Mouse (Mus musculus): Measurements from ENCODE around the gene Tjap1. TPM values are rescaled to one million over a fixed set of nuclear protein-coding genes. Genes with fewer than 3 reads are reported as not detected.

The Tjap1 gene
- total RNA-seq, 2 experiments from 2014 or later, result 21.8 to 53.0 TPM

GRCm38 (mm10) chr17:46258279-46259053 lies 24.4 kb downstream of the Tjap1 start:
- no peak for ATAC-seq (replicated peaks; ENCODE audit: low FRiP score, poor library complexity, severe bottlenecking)

GRCm38 (mm10) chr17:46255147-46255546 lies 27.7 kb downstream of the Tjap1 start:
- no peak for ATAC-seq (replicated peaks; ENCODE audit: low FRiP score, poor library complexity, severe bottlenecking)

- no peak for ATAC-seq (replicated peaks; ENCODE audit: low FRiP score, poor library complexity, severe bottlenecking)
Observed at GRCm38 (mm10) chr17:46254106-46254505, 28.7 kb downstream of the Tjap1 start.

GRCm38 (mm10) chr17:46253452-46254084 lies 29.3 kb downstream of the Tjap1 start, which contains the start of gene Lrrc73:
Lrrc73 (plus strand) TSS chr17:46253531.
- ATAC-seq (replicated peaks; ENCODE audit: low FRiP score, poor library complexity, severe bottlenecking), result peak; percentile 80

- no peak for ATAC-seq (replicated peaks; ENCODE audit: low FRiP score, poor library complexity, severe bottlenecking)
Observed at GRCm38 (mm10) chr17:46252571-46253451, 30.0 kb downstream of the Tjap1 start.

GRCm38 (mm10) chr17:46251174-46251573 lies 31.7 kb downstream of the Tjap1 start:
- no peak for ATAC-seq (replicated peaks; ENCODE audit: low FRiP score, poor library complexity, severe bottlenecking)

GRCm38 (mm10) chr17:46248189-46248522 lies 34.7 kb downstream of the Tjap1 start:
- peak; percentile 32 for ATAC-seq (replicated peaks; ENCODE audit: low FRiP score, poor library complexity, severe bottlenecking)

GRCm38 (mm10) chr17:46247512-46248188 lies 35.2 kb downstream of the Tjap1 start, which contains the start of the genes Polr1c and Yipf3:
Polr1c (minus strand) TSS chr17:46248054.
Yipf3 (plus strand) TSS chr17:46248080.
- peak; percentile 94 for ATAC-seq (replicated peaks; ENCODE audit: low FRiP score, poor library complexity, severe bottlenecking)

- ATAC-seq (replicated peaks; ENCODE audit: low FRiP score, poor library complexity, severe bottlenecking), result no peak
Observed at GRCm38 (mm10) chr17:46244579-46244978, 38.2 kb downstream of the Tjap1 start.

GRCm38 (mm10) chr17:46243624-46244023 lies 39.2 kb downstream of the Tjap1 start:
- ATAC-seq (replicated peaks; ENCODE audit: low FRiP score, poor library complexity, severe bottlenecking), result no peak

GRCm38 (mm10) chr17:46242993-46243392 lies 39.8 kb downstream of the Tjap1 start:
- ATAC-seq (replicated peaks; ENCODE audit: low FRiP score, poor library complexity, severe bottlenecking), result no peak

GRCm38 (mm10) chr17:46242274-46242673 lies 40.6 kb downstream of the Tjap1 start:
- ATAC-seq (replicated peaks; ENCODE audit: low FRiP score, poor library complexity, severe bottlenecking), result no peak

GRCm38 (mm10) chr17:46241471-46241870 lies 41.4 kb downstream of the Tjap1 start:
- ATAC-seq (replicated peaks; ENCODE audit: low FRiP score, poor library complexity, severe bottlenecking), result no peak

GRCm38 (mm10) chr17:46239516-46240114 lies 43.2 kb downstream of the Tjap1 start:
- no peak for ATAC-seq (replicated peaks; ENCODE audit: low FRiP score, poor library complexity, severe bottlenecking)

- ATAC-seq (replicated peaks; ENCODE audit: low FRiP score, poor library complexity, severe bottlenecking), result no peak
Observed at GRCm38 (mm10) chr17:46237480-46237879, 45.3 kb downstream of the Tjap1 start.

GRCm38 (mm10) chr17:46237079-46237478 lies 45.7 kb downstream of the Tjap1 start:
- peak; percentile 36; the same call in 1 of the 2 replicates for ATAC-seq (replicated peaks; ENCODE audit: low FRiP score, poor library complexity, severe bottlenecking)

GRCm38 (mm10) chr17:46236067-46236466 lies 46.8 kb downstream of the Tjap1 start:
- no peak for ATAC-seq (replicated peaks; ENCODE audit: low FRiP score, poor library complexity, severe bottlenecking)

GRCm38 (mm10) chr17:46227576-46227975 lies 55.2 kb downstream of the Tjap1 start:
- ATAC-seq (replicated peaks; ENCODE audit: low FRiP score, poor library complexity, severe bottlenecking), result no peak

GRCm38 (mm10) chr17:46221601-46222000 lies 61.2 kb downstream of the Tjap1 start:
- no peak for ATAC-seq (replicated peaks; ENCODE audit: low FRiP score, poor library complexity, severe bottlenecking)

Measured in erythroid progenitor cell, adult 5-6 weeks (primary cell).